Mouse (Mus musculus): Measurements from ENCODE around the gene Rtkn2.
A peak's percentile ranks its signal among the peaks of the same experiment; 100 is the strongest.

Gene Rtkn2

DNA sequence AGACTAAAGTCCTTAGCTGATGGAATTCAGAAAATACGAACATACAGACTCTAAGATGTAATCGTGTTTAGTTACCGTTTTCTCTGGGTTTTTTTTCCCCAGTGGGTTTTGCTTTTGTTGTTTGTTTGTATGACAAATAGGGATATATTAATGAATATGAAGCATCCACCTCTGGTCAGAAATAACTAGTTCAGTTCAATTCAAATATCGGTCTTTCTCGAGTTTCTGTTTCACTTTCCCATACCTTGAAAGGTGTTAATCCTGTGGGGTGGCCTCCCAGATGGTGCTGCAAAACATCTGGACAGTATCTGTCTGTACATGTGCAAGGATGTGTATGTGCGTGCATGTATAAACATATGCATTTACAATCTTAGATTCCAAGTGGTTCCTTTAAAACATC is 61.0 kb downstream of the Rtkn2 start:
- no peak for DNase-seq

DNA sequence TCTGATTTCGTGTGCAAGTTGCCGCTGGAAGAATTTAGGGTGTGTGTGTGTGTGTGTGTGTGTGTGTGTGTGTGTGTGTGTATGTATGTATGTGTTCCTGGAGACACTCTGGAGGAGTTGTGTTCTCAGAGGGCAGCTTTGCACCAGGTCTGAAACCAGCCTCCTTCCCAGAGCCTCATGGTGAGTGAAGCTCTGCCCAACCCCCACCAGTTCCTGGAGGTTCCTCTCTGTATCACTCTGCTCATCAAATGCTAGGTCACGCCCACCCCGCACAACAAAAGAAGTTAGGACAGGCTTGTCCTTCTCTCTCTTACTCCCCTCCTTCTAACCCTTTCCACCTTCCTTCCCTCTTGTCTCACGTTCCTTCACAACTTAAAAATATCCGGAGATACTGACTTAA is 64.6 kb downstream of the Rtkn2 start:
- DNase-seq: no peak

DNA sequence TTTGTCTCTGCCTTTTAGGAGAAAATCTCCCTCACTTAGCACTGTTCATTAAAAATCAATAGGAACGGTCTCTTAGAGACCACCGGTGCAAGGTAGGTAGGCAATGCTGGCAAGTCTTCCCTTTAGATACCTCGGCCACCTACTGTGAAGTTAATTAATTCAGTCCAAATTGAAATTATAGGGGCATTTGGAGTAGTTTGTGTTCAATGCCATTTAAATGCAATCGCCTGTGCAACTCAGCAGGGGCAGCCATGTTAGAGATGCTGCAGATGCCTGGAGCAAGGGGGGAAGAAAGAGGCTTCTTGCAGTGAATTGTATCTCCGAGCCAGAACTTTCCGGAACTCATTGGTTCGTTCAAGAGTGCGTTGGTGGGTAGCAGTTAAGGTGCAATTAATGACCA is 65.5 kb downstream of the Rtkn2 start:
- DNase-seq: no peak

DNA sequence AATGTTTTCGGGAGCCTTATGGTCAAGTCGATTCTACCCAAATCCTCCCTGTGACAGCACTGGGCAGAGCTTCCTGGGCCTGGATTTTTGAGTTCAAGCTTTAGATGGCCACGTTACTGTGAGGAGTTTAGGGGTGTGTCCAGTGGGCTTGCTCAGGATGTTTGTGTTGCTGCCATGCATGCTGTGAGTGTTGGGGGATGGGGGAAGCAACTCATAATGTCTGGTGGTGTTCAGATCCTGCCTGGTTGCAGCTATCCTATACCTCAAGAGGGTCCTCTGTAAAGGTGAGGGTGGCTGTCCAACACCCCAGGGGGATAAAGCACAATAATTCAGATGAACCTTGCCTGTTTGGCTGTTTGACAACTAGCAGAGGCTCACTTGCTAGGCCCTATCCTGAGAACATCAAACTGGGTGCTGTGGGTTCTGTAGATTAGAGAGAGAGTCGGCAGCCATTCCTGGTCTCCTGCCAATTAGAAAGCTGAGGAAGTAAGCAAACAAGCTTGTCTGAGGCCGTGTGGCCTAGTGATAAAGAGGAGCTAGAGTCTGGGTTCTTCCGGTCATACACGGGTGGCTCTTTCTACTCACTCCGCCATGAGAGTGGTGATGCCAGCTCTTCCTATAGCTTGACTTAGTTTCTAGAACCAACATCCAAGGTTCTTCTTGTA is 69.4 kb downstream of the Rtkn2 start:
- no peak for DNase-seq

DNA sequence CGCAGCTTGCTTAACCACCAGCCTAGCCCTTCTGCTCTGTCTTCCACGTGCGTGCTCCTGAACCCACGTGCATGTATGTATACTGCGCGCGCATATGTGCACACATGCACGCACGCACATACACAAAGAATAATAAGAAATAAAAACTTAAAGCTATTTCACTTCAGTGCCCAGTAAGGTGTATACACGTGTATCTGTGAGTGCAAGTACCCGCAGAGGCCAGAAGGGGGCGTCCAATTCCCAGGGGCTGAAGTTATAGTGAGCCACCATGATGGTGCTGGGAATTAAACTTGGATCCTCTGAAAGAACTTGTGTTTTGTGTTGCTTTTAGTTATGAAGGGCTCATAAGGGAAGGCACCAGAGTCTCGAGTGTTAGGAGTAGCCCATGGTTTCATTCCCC is 71.5 kb downstream of the Rtkn2 start:
- no peak for DNase-seq

DNA sequence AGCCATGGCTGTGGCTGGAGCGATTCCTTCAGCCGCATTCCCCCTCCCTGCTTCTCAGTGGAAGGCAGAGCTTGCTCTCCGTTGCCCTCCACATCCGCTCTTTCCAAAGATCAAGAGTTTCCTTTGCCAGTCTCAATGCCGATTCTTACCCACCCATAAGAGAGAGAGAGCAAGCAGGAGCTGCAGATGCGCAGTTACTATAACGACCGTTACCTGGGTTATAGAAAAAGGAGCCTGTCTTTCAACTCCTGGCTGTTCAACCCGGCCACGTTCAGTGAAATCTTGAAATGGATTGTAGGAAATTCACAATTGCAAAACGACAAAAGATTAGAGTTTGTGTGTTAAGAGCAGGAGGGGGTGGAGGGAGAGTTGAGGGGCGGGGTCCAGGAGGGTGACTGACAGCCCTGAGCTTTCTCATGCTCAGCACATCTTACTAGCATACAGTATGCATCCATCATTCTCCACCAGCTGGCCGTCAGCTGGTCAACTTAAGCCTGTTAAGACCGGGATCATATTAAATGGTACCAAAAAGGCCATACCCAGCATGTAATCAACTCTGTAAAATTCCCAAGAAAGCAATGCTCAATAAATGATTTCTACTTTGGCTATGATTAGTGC is 72.1 kb downstream of the Rtkn2 start:
- DNase-seq: no peak

DNA sequence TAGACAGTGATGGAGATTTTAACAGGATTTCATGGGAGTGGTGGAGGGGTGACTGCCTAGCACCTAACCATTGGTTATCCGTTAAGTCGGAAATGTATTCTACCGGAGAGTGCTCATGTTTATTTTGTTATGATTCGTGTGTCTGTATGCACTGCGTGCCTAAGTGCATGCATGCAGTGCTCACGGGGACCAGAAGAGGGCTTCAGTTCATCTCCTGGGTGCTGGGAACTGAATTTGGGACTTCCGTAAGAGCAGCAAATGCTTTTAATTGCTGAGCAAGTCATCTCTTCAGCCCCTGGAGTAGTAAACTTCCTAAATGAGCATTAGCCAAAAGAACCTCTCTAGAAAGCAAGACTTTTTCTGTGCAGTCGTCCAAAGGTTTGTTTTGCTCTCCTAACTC is 72.9 kb downstream of the Rtkn2 start:
- no peak for DNase-seq

DNA sequence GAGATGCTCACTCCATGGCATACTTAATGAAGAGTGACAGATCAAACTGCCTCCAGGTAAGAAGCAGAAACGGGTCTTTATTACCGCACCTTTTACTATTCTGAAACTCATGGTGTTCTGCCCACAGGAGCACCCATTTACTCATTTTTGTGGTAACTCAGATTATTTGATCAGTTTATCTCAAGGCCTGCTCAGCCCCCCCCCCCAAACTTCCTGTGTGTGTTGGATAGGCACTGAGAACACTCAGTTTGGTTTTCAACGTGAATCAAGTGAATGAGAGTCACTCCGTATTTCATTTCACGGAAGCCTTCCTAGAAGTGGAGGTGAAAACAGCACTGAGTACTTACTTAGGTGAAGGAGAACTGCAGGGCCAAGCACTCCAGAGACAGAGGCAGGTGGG is 74.8 kb downstream of the Rtkn2 start:
- no peak for DNase-seq

DNA sequence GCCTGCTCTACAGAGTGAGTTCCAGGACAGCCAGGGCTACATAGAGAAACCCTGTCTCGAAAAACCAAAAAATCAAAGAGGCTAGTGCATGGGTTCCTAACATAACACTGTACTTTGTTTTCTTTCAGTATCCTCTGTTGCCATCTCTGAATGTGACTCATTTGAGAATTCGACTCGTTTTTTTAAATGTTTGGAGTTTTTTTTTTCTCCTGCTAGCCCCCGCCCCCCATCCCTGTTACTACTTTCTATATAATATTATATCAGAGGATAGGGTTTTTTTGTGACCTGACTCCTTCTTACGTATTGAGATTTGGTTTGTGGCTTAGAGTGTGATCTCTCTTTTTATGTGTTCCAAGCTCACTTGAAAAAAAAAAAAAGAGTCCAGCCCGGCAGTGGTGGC is 75.3 kb downstream of the Rtkn2 start:
- no peak for DNase-seq

DNA sequence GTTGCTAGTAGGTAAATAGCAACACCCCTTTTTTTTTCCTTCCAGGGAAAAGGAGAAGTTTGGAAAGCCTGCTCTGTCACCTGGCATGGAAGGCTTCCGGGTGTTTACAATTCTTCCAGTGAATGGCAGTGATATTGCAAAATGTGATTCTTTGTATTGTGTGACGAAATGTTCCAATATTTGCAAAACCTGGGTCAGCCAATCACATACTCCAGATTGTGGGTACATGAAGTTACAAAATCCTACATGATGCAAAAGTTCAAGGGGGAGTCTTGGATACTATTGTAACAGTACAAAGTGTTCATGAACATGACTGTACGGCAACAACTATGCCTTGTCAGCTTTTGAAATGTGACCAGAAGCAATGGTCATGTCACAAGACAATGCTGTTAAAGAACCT is 78.5 kb downstream of the Rtkn2 start:
- peak; percentile 60 to 82 for DNase-seq

DNA sequence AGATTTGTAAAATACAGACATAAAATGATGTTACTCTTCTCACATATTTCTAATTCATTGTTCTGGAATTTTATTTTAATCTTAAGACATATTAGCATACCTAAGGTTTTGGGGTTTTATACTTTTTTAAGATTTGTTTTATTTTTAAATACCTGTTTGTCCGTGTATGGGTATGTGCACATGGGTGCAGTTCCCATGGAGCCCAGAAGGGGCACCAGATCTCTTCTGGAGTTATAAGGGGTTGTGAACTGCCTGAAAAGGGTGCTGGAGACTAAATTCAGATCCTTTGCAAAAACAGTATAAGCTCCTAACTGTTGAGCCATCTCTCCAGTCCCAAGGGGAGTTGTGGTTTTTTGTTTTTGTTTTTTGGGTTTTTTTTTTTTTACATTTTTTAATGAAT is 79.0 kb downstream of the Rtkn2 start:
- no peak for DNase-seq

DNA sequence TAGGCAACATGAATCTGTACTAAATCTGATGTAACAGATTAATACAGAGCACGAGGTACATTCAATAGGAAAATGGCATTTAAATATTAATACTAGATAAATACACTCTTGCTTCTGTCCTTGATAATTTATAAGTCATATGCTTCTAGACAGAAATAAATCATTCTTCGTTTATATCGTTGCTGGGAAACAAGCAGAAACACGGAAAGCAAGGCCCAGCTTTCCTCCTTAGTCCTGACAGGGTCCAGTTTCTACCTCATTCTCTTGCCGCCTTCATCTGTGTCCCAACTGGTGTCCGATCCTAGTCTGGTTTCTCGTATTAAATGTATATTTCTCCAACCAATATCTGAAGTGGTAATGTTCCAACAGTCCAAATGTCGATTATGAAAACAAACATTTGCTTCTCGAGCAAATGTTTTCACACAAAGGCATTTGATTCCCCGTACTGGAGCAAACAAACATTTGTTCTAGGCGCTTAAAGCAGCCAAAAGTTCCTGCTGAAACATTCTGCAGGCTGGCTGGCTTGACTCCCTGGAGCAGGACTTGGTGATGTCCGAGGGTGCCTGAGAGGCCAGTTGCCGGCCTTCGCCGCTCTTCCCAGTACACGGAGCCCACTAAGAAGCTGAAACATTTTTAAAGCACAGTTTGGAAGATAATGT is 81.3 kb downstream of the Rtkn2 start:
- DNase-seq: peak; percentile 41 to 58

DNA sequence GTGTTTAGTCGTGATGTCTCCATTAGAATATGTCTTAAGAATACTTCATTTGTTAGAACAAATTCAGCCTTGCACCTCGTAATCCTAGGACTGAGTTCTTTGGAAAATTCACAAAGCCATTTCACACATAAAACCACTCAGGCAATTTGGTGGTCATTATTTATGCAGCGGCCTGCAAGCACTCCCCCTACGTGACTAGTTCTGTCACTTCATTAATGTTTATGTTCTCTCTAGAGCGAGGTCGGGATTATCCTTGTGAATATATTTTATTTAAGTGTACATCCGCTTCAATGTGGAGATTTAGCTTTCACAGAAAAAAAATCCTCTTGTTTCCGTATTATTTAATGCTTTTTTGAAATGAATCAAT is 81.9 kb downstream of the Rtkn2 start:
- DNase-seq: no peak

DNA sequence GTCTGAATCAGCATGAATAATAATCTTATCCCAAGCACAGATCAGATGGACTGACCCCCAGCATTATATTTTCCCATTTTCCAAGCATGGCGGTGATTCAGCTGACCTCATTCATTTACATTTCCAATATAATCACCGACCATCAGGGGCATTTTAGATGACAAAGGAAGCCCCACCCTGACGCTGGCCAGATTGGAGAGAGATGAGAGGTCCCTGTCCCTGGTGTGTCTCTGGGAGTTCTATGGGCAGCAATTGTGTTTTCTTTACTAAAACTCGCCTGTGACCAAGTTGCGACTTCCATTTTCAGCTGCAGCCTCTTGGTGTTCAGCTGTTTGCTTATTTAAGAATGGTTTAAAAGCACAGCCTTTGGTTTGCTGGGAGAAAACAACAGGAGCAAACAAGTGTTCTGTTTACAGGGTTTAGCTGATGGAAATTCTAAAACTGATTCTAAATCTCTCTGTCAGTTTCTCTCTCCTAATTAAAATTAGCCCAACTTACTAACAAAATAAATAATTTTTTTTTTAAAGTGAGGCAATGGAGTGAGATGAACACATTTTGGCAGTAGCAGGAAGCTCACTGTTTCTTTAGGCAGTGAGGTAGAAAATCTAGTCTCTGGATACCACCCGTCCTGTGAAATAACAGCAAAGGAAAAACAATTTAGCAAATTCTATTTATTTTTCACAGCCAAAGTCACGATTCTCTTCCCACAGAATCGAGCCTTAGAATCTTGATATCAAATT is 84.6 kb downstream of the Rtkn2 start:
- peak in 1 of 2 experiments; percentile 24 for DNase-seq

DNA sequence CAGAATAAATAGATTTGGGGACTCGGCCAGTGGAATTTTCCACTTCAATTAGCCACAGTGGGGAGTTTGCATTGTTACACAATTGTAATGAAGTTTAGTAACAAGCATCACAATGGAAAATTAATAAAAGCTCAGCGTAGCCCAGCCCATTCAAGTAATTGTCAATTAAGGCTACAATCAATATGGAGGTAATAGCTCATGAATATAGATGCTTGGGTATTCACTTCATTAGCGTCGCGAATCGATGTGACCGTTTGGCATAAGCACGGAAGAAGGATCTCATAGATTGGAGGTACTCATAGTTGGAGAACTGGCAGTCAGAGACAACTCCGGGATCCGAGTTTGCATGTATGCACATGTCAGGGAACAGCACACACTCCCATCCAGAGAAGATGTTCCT is 85.2 kb downstream of the Rtkn2 start:
- DNase-seq: no peak

DNA sequence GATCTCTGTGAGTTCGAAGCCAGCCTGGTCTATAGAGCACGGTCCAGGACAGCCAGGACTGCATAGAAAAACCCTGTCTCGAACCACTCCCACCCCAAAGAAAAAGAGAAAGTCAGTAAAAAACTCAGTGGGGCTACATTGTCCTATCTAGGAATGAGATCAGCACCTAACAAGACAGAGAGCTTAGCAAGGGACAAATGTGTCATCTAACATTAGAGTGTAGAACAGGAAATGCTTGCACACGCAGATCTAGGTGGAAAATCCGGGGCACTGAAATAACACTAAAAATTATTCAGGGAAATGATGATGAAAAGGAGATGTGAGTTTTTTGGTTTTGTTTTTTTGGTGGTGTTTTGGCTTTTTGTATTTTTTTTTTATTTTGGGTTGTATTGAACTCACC is 86.8 kb downstream of the Rtkn2 start:
- no peak for DNase-seq

DNA sequence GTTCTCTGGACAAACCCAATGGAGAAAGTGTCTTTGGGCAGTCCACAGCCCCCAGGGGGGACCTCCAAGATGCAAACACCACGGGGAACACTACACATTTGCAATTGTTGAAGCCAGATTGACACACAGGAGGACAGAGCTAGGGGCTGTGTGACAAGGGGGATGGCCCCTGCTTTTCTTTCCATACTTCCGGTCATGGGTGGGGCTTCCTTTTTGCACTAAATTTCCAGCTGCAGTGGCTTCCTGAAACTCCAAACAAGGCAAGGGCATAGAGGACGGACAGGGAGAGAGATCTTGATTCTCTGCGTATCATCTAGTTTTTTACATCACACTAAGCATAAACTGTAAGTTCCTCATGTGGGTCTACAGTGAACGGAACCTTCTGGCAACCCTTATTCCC is 88.6 kb downstream of the Rtkn2 start:
- no peak for DNase-seq

DNA sequence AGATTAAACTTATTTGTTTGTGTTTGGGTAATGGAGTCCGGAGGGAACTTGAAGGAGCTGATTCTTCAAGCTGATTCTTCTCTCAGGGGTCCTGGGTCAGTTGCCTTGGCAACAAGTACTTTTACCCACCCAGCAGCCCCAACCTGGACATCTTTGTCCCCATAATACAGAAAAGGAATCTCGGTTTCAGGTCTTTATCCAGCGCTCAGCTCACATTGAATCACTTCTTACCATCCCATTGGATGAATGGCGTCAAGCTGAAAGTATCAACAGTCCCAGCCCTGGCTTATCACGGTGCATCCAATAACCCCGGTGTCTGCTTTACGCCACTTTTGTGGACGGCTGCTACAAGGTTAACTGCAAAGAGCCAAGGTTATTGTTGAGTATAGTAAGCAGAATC is 89.1 kb downstream of the Rtkn2 start:
- no peak for DNase-seq

DNA sequence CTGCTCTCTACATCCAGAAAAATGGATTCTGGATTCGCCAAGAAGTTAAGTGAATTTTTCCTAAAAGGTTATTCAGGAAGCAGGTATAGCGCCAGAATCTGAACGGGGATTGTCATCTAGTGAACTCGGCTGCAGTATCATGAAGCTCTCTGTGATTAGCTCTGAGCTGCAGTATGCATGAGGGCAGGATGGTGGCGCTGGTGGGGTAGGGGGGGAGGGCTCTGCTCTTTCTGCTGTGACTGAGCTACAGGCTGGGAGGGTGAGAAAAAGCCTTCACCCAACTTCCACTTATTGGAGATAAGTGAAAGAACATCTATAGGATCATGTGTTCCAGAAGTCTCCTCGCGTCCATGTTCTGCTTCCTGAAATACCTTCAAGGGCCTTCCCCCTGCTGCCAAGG is 91.7 kb downstream of the Rtkn2 start:
- DNase-seq: no peak

DNA sequence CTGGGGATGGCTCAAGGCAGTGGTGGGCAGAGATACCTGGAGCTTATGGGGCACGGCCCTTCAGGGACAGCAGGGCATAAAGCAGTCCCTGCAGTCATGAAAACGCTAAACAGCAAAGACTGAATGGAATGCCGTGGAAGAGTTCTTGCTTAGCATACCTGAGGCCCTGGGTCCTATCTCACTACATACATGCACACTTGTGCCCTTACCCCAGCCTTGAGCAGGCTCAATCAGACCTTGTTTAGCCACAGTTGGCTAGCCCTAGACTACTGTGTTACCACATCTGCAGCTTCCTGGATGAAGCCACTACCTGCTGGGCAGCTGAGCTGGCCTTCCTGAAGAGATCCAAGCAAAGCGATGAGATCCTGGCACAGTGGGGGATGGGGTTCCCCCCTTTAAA is 93.3 kb downstream of the Rtkn2 start:
- DNase-seq: no peak

DNA sequence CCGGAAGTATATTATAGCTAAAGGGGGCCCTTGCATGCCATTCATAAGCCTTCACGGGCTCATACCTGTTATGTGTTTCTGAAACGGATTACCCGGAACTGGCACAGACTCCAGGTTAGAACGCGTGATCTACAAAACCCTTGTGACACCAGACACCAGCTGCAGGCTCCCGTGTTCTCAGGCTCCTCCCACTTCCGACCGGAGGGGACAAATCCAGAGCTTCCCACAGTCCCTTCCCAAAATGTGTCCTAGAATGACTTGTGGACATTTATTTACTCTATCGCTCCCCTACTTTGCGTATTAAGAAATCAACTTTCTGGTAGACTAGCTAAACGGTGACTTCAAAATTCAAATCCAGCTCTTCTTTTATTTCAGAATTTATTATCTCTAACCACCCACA is 94.9 kb downstream of the Rtkn2 start:
- DNase-seq: no peak

DNA sequence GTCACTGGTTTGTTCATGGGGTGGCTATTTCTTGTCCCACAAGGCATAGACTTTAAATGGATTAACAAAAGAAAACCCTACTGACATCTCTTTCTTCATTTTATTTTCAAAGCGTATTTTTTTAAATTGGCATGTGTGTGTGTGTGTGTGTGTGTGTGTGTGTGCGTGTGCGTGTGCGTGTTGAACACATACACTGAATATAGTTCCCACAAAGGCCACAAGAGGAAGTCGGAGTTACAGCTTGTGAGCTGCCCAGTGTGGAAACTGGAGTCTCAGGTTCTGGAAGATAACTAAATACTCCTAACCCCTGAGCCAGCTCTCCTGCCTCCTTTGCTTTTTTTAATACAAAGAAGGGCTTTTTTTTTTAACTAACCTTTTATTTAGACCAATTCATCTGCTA is 95.8 kb downstream of the Rtkn2 start:
- no peak for DNase-seq

DNA sequence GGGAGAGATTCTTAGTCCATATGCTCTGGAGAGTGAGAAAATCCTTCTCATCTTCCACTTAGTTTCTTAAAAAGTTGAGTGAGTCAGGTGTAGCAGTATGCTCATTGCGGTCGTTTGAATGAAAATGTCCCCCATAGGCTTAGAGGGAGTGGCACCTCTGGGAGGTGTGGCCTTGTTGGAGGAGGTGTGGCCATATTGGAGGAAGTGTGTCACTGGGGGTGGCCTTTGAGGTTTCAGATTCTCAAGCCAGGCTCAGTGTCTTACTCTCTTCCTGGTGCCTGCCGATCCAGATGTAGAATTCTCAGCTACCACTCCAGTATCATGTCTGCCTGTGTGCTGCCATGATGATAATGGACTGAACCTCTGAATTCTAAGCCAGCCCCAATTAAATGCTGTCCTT is 99.3 kb downstream of the Rtkn2 start:
- DNase-seq: no peak

Data from lung, adult 18-20 months (tissue).